Mouse (Mus musculus) hindbrain, embryonic 14.5 days (tissue): ENCODE results near the gene Nynrin. TPM values are rescaled to one million over a fixed set of nuclear protein-coding genes. Genes with fewer than 3 reads are reported as not detected.

Experiments
- polyA plus RNA-seq: library from polyadenylated mRNA; unstranded; fragments of >200 nt; fragmentation: Nextera tagmentation; extraction: Ambion mirVana; gene quantifications from 2 replicates; pipeline ENCODE4 v1.2.1, GENCODE M21; 2014

Gene Nynrin
- polyA plus RNA-seq, 1 experiment from 2014 or later: 10.8 TPM

Other genes with a start within 250 kb of the Nynrin start
- gene Rec8, start 236.0 kb upstream of the Nynrin start, polyA plus RNA-seq: 8.6 and 9.0 TPM in 2 replicates
- 110 and 114 TPM in 2 replicates for gene Ipo4, start 218.1 kb upstream of the Nynrin start, polyA plus RNA-seq
- 1.5 and 2.8 TPM in 2 replicates for gene Gm49378, start 216.1 kb upstream of the Nynrin start, polyA plus RNA-seq
- gene Tm9sf1, start 210.2 kb upstream of the Nynrin start, polyA plus RNA-seq: 58.9 and 68.0 TPM in 2 replicates
- 0.31 and 0.33 TPM in 2 replicates for gene Tssk4, start 203.8 kb upstream of the Nynrin start, polyA plus RNA-seq
- 70.4 and 71.0 TPM in 2 replicates for gene Mdp1, start 193.5 kb upstream of the Nynrin start, polyA plus RNA-seq
- gene Gmpr2, start 182.1 kb upstream of the Nynrin start, polyA plus RNA-seq: 35.8 and 40.8 TPM in 2 replicates
- gene Nedd8, start 181.9 kb upstream of the Nynrin start, polyA plus RNA-seq: 544 and 612 TPM in 2 replicates
- gene Tinf2, start 172.2 kb upstream of the Nynrin start, polyA plus RNA-seq: 24.3 and 25.1 TPM in 2 replicates
- gene Tgm1, start 140.1 kb upstream of the Nynrin start, polyA plus RNA-seq: 0.14 and 0.25 TPM in 2 replicates
- 46.2 and 48.8 TPM in 2 replicates for gene Rabggta, start 131.7 kb upstream of the Nynrin start, polyA plus RNA-seq
- gene Dhrs1, start 108.3 kb upstream of the Nynrin start, polyA plus RNA-seq: 70.8 and 72.3 TPM in 2 replicates
- gene Nop9, start 108.3 kb upstream of the Nynrin start, polyA plus RNA-seq: 31.4 and 33.0 TPM in 2 replicates
- not detected in 2 replicates for gene Cideb, start 95.6 kb upstream of the Nynrin start, polyA plus RNA-seq
- gene Ltb4r2, start 92.6 kb upstream of the Nynrin start, polyA plus RNA-seq: 0.36 and 0.70 TPM in 2 replicates
- gene Ltb4r1, start 88.0 kb upstream of the Nynrin start, polyA plus RNA-seq: 0.20 TPM in 1 of 2 replicates, not detected in the other
- 5.0 and 5.8 TPM in 2 replicates for gene Adcy4, start 69.9 kb upstream of the Nynrin start, polyA plus RNA-seq
- gene Ripk3, start 65.1 kb upstream of the Nynrin start, polyA plus RNA-seq: 1.8 and 2.9 TPM in 2 replicates
- gene Nfatc4, start 30.9 kb upstream of the Nynrin start, polyA plus RNA-seq: 9.4 and 10.1 TPM in 2 replicates
- 0.51 and 0.56 TPM in 2 replicates for gene Cbln3, start 30.4 kb downstream of the Nynrin start, polyA plus RNA-seq
- 6.6 and 7.0 TPM in 2 replicates for gene Khnyn, start 30.9 kb downstream of the Nynrin start, polyA plus RNA-seq
- gene Sdr39u1, start 46.3 kb downstream of the Nynrin start, polyA plus RNA-seq: 131 and 138 TPM in 2 replicates
- 0.60 TPM in 1 of 2 replicates, not detected in the other for gene Cma1, start 90.7 kb downstream of the Nynrin start, polyA plus RNA-seq
- not detected in 2 replicates for gene Cma2, start 97.0 kb downstream of the Nynrin start, polyA plus RNA-seq
- not detected in 2 replicates for gene Mcpt1, start 164.0 kb downstream of the Nynrin start, polyA plus RNA-seq
- not detected in 2 replicates for gene Mcpt9, start 176.5 kb downstream of the Nynrin start, polyA plus RNA-seq
- gene Mcpt2, start 188.0 kb downstream of the Nynrin start, polyA plus RNA-seq: not detected in 2 replicates
- not detected in 2 replicates for gene Mcpt4, start 208.3 kb downstream of the Nynrin start, polyA plus RNA-seq
- not detected in 2 replicates for gene Mcpt8, start 231.3 kb downstream of the Nynrin start, polyA plus RNA-seq
- not detected in 2 replicates for gene Ctsg, start 248.6 kb downstream of the Nynrin start, polyA plus RNA-seq